Mouse (Mus musculus): ENCODE results near the gene Phtf2. TPM values are rescaled to one million over a fixed set of nuclear protein-coding genes. Genes with fewer than 3 reads are reported as not detected.
"Not testable (repeated sequence)": the region's sequence is repeated elsewhere in the genome, so short reads cannot be mapped to it uniquely, and the experiment has no call there.

Phtf2 gene
- total and polyA plus RNA-seq, 2 experiments from 2014 or later = 20.2 to 21.3 TPM

GRCm38 (mm10) chr5:20773341-20773740 lies 108.6 kb downstream of the Phtf2 start:
- peak; percentile 80 for TF ChIP-seq CTCF (IDR thresholded peaks at IDR 0.05)
- DNase-seq (ENCODE audit: low spot score) (peak; percentile 79), ATAC-seq (ENCODE audit: low FRiP score) (no peak)
- Histone ChIP-seq H3K4me1 (ENCODE audit: insufficient read depth, low read length) (no peaks in the 10 kb centered on the region), H3K27ac (ENCODE audit: low read depth, low read length) (no peak overlapping the region), H3K36me3 (ENCODE audit: insufficient read depth, low read length) (no peaks in the 10 kb centered on the region), H3K27me3 (ENCODE audit: insufficient read depth, low read length) (no peaks in the 10 kb centered on the region), H3K9me3 (ENCODE audit: low read length) (no peaks in the 10 kb centered on the region), H3K4me2 (ENCODE audit: low read depth, low read length, poor library complexity, severe bottlenecking) (no peak overlapping the region), H3K9ac (replicated peaks; ENCODE audit: low read length, poor library complexity, severe bottlenecking) (no peak overlapping the region), H3K4me3 (ENCODE audit: low read depth, low read length) (no peak overlapping the region)
- 61% methylated on average over 3 of the region's 3 CpGs for WGBS

- 94% methylated on average over 7 of the region's 7 CpGs for WGBS
- Histone ChIP-seq H3K27me3 (ENCODE audit: insufficient read depth, low read length) (no peaks in the 10 kb centered on the region), H3K36me3 (ENCODE audit: insufficient read depth, low read length) (peaks cover 3% of the 10 kb centered on the region; the same call in 1 of the 2 replicates), H3K27ac (ENCODE audit: low read depth, low read length) (no peak overlapping the region), H3K4me1 (ENCODE audit: insufficient read depth, low read length) (no peaks in the 10 kb centered on the region), H3K9ac (replicated peaks; ENCODE audit: low read length, poor library complexity, severe bottlenecking) (no peak overlapping the region), H3K9me3 (ENCODE audit: low read length) (no peaks in the 10 kb centered on the region), H3K4me2 (ENCODE audit: low read depth, low read length, poor library complexity, severe bottlenecking) (no peak overlapping the region), H3K4me3 (ENCODE audit: low read depth, low read length) (no peak overlapping the region)
- no peak for TF ChIP-seq CTCF (IDR thresholded peaks at IDR 0.05)
- ATAC-seq (ENCODE audit: low FRiP score) = no peak
- DNase-seq (ENCODE audit: low spot score) = no peak
Observed at GRCm38 (mm10) chr5:20765365-20765920, 116.5 kb downstream of the Phtf2 start.

- H3K27ac ChIP-seq (ENCODE audit: low read depth, low read length); DNase-seq (ENCODE audit: low spot score); H3K27me3 ChIP-seq (ENCODE audit: insufficient read depth, low read length); H3K4me1 ChIP-seq (ENCODE audit: insufficient read depth, low read length); H3K36me3 ChIP-seq (ENCODE audit: insufficient read depth, low read length); H3K4me3 ChIP-seq (ENCODE audit: low read depth, low read length); ATAC-seq (ENCODE audit: low FRiP score); H3K4me2 ChIP-seq (ENCODE audit: low read depth, low read length, poor library complexity, severe bottlenecking); H3K9ac ChIP-seq (replicated peaks; ENCODE audit: low read length, poor library complexity, severe bottlenecking); H3K9me3 ChIP-seq (ENCODE audit: low read length): not testable (repeated sequence)
- WGBS = 100% methylated on average over 3 of the region's 3 CpGs
Observed at GRCm38 (mm10) chr5:20762441-20762840, 119.5 kb downstream of the Phtf2 start.

- no peaks in the 10 kb centered on the region for H3K9me3 ChIP-seq (ENCODE audit: low read length)
- no peak for ATAC-seq (ENCODE audit: low FRiP score)
- no peaks in the 10 kb centered on the region for H3K27me3 ChIP-seq (ENCODE audit: insufficient read depth, low read length)
- H3K4me3 ChIP-seq (ENCODE audit: low read depth, low read length) = no peak overlapping the region
- no peak for DNase-seq (ENCODE audit: low spot score)
- no peak for TF ChIP-seq CTCF (IDR thresholded peaks at IDR 0.05)
- peaks cover 3% of the 10 kb centered on the region; the same call in 1 of the 2 replicates for H3K36me3 ChIP-seq (ENCODE audit: insufficient read depth, low read length)
- no peaks in the 10 kb centered on the region for H3K4me1 ChIP-seq (ENCODE audit: insufficient read depth, low read length)
- no peak overlapping the region for H3K4me2 ChIP-seq (ENCODE audit: low read depth, low read length, poor library complexity, severe bottlenecking)
- WGBS = 90% methylated on average over 12 of the region's 12 CpGs
- H3K27ac ChIP-seq (ENCODE audit: low read depth, low read length) = no peak overlapping the region
- no peak overlapping the region for H3K9ac ChIP-seq (replicated peaks; ENCODE audit: low read length, poor library complexity, severe bottlenecking)
Observed at GRCm38 (mm10) chr5:20760368-20761162, 121.4 kb downstream of the Phtf2 start.

GRCm38 (mm10) chr5:20759771-20760170 lies 122.2 kb downstream of the Phtf2 start:
- no peak for ATAC-seq (ENCODE audit: low FRiP score)
- H3K9me3 ChIP-seq (ENCODE audit: low read length) = no peaks in the 10 kb centered on the region
- WGBS = 81% methylated on average over 5 of the region's 5 CpGs

GRCm38 (mm10) chr5:20753963-20754362 lies 128.0 kb downstream of the Phtf2 start:
- DNase-seq (ENCODE audit: low spot score) (no peak), ATAC-seq (ENCODE audit: low FRiP score) (no peak)
- 76% methylated on average over 5 of the region's 5 CpGs for WGBS
- Histone ChIP-seq H3K9ac (replicated peaks; ENCODE audit: low read length, poor library complexity, severe bottlenecking) (no peak overlapping the region), H3K27ac (ENCODE audit: low read depth, low read length) (no peak overlapping the region), H3K9me3 (ENCODE audit: low read length) (no peaks in the 10 kb centered on the region), H3K4me3 (ENCODE audit: low read depth, low read length) (no peak overlapping the region), H3K4me1 (ENCODE audit: insufficient read depth, low read length) (no peaks in the 10 kb centered on the region; the same call in 1 of the 2 replicates), H3K4me2 (ENCODE audit: low read depth, low read length, poor library complexity, severe bottlenecking) (no peak overlapping the region), H3K27me3 (ENCODE audit: insufficient read depth, low read length) (no peaks in the 10 kb centered on the region), H3K36me3 (ENCODE audit: insufficient read depth, low read length) (no peaks in the 10 kb centered on the region)
- no peak for TF ChIP-seq CTCF (IDR thresholded peaks at IDR 0.05)

More at GRCm38 (mm10) chr5:20759771-20760170, 122.2 kb downstream of the Phtf2 start:
- Histone ChIP-seq H3K36me3 (ENCODE audit: insufficient read depth, low read length) (peaks cover 3% of the 10 kb centered on the region; the same call in 1 of the 2 replicates), H3K4me1 (ENCODE audit: insufficient read depth, low read length) (no peaks in the 10 kb centered on the region), H3K4me3 (ENCODE audit: low read depth, low read length) (no peak overlapping the region), H3K27ac (ENCODE audit: low read depth, low read length) (no peak overlapping the region), H3K9ac (replicated peaks; ENCODE audit: low read length, poor library complexity, severe bottlenecking) (no peak overlapping the region), H3K27me3 (ENCODE audit: insufficient read depth, low read length) (no peaks in the 10 kb centered on the region), H3K4me2 (ENCODE audit: low read depth, low read length, poor library complexity, severe bottlenecking) (no peak overlapping the region)
- TF ChIP-seq CTCF (IDR thresholded peaks at IDR 0.05) = no peak
- no peak for DNase-seq (ENCODE audit: low spot score)

Data from midbrain, postnatal 0 days (tissue).